Mouse (Mus musculus): ENCODE data around the gene Prss8. TPM values are rescaled to one million over a fixed set of nuclear protein-coding genes. Genes with fewer than 3 reads are reported as not detected.
A peak's percentile ranks its signal among the peaks of the same experiment; 100 is the strongest.

The Prss8 gene
- polyA plus RNA-seq, 1 experiment = 0.26 TPM

DNA sequence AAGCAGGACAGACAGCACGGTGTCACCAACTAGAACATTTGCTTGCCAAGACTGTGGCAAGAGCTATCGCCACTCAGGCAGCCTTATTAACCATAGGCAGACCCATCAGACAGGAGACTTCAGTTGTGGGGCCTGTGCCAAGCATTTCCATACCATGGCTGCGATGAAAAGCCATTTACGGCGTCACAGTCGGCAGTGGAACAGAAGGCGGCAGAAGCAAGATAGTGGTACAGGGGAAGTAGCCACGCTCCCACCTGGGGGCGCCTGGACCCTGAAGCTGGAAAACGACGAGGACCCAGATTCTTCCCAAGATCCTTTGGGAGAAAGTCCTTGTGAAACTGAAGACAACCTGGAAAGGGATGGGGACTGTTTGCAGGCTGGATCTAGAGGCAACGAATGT, 49.5 kb downstream of the Prss8 start:
- Histone ChIP-seq H3K4me1 (ENCODE audit: control insufficient read depth, insufficient read depth, low read length) (no peaks in the 10 kb centered on the region; the same call in none of the 2 replicates), H3K36me3 (ENCODE audit: control insufficient read depth, insufficient read depth, low read length) (peaks cover 10% of the 10 kb centered on the region), H3K4me3 (ENCODE audit: control insufficient read depth, low read depth, low read length) (no peak overlapping the region), H3K27me3 (ENCODE audit: control insufficient read depth, insufficient read depth, low read length) (no peaks in the 10 kb centered on the region), H3K27ac (ENCODE audit: control insufficient read depth, insufficient read depth, low read depth, low read length) (no peak overlapping the region)
- TF ChIP-seq POLR2A (IDR thresholded peaks at IDR 0.05; ENCODE audit: control insufficient read depth, low read depth, low read length) (no peak), CTCF (IDR thresholded peaks at IDR 0.05; ENCODE audit: control insufficient read depth, insufficient read depth, insufficient replicate concordance, low read depth, low read length) (no peak)

DNA sequence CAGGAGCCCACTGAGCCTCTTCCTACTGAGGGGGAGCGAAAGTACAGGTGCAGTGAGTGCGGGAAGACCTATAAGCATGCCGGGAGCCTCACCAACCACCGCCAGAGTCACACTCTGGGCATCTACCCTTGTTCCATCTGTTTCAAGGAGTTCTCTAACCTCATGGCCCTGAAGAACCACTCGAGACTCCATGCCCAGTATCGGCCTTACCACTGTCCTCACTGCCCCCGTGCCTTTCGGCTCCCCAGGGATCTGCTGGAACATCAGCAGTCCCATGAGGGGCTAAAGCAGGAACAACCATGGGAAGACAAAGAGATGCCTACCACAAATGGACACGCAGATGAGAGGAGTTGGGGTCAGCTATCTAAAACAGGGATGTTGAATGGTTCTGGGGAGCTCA, 50.6 kb downstream of the Prss8 start:
- TF ChIP-seq POLR2A (IDR thresholded peaks at IDR 0.05; ENCODE audit: control insufficient read depth, low read depth, low read length) = 0 out of 2 replicates have a peak, but pooled peaks have one; percentile 8
- TF ChIP-seq CTCF (IDR thresholded peaks at IDR 0.05; ENCODE audit: control insufficient read depth, insufficient read depth, insufficient replicate concordance, low read depth, low read length) = no peak
- Histone ChIP-seq H3K4me3 (ENCODE audit: control insufficient read depth, low read depth, low read length) (no peak overlapping the region), H3K36me3 (ENCODE audit: control insufficient read depth, insufficient read depth, low read length) (peaks cover 10% of the 10 kb centered on the region), H3K27me3 (ENCODE audit: control insufficient read depth, insufficient read depth, low read length) (no peaks in the 10 kb centered on the region), H3K4me1 (ENCODE audit: control insufficient read depth, insufficient read depth, low read length) (peaks cover 6% of the 10 kb centered on the region), H3K27ac (ENCODE audit: control insufficient read depth, insufficient read depth, low read depth, low read length) (no peak overlapping the region)

- no peak for TF ChIP-seq CTCF (IDR thresholded peaks at IDR 0.05; ENCODE audit: control insufficient read depth, insufficient read depth, insufficient replicate concordance, low read depth, low read length)
- TF ChIP-seq POLR2A (IDR thresholded peaks at IDR 0.05; ENCODE audit: control insufficient read depth, low read depth, low read length) = peak; percentile 66
- Histone ChIP-seq H3K36me3 (ENCODE audit: control insufficient read depth, insufficient read depth, low read length) (peaks cover 4% of the 10 kb centered on the region), H3K27ac (ENCODE audit: control insufficient read depth, insufficient read depth, low read depth, low read length) (peak within 1 kb of the TSS; percentile 99), H3K4me3 (ENCODE audit: control insufficient read depth, low read depth, low read length) (peak within 1 kb of the TSS; percentile 100), H3K27me3 (ENCODE audit: control insufficient read depth, insufficient read depth, low read length) (no peaks in the 10 kb centered on the region), H3K4me1 (ENCODE audit: control insufficient read depth, insufficient read depth, low read length) (peaks cover 6% of the 10 kb centered on the region)
These were observed 53.2 kb downstream of the Prss8 start, which contains the start of gene Zfp668 for GRCm38 (mm10) chr7:127876467-127877348. Gene Zfp668 (minus strand): TSS chr7:127876828.

DNA sequence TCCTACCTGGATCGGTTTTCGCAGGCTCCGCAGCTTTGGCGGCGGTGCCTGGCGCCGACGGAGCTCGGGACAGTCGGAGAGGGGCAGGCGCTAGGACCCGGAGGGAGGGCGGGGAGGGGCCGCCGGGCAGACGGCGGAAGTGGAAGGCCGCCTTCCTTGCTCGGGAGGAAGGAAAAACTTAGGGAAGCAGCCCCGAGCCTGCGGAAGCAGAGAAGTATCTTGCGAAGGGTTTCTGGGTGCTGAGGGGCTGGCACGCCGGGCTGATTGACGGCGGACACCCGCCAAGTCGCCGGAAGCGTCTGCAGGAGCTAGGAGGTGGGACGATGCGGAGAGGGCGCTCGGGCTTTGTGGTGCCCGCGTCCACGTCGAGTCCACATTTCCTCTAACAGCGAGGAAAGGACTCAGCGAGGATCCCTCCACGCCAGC, 53.9 kb downstream of the Prss8 start, which contains the start of gene Zfp646:
Gene Zfp646, plus strand, starts transcription at position 181 of the 426 bp plus-strand sequence.
- H3K4me3 ChIP-seq (ENCODE audit: control insufficient read depth, low read depth, low read length) = peak within 1 kb of the TSS; percentile 100
- peak within 1 kb of the TSS; percentile 99 for H3K27ac ChIP-seq (ENCODE audit: control insufficient read depth, insufficient read depth, low read depth, low read length)
- peaks cover 6% of the 10 kb centered on the region for H3K4me1 ChIP-seq (ENCODE audit: control insufficient read depth, insufficient read depth, low read length)
- H3K36me3 ChIP-seq (ENCODE audit: control insufficient read depth, insufficient read depth, low read length) = peaks cover 3% of the 10 kb centered on the region
- TF ChIP-seq CTCF (IDR thresholded peaks at IDR 0.05; ENCODE audit: control insufficient read depth, insufficient read depth, insufficient replicate concordance, low read depth, low read length) (no peak), POLR2A (IDR thresholded peaks at IDR 0.05; ENCODE audit: control insufficient read depth, low read depth, low read length) (no peak)
- H3K27me3 ChIP-seq (ENCODE audit: control insufficient read depth, insufficient read depth, low read length) = no peaks in the 10 kb centered on the region

Other genes with a start within 250 kb of the Prss8 start
- 69.0 and 79.6 TPM in 2 replicates for gene Bcl7c, start 221.2 kb downstream of the Prss8 start, polyA plus RNA-seq (2012; rRNA removed)
- 4.7 and 5.1 TPM in 2 replicates for gene Ctf1, start 217.4 kb downstream of the Prss8 start, polyA plus RNA-seq (2012; rRNA removed)
- 0.07 TPM in 1 of 2 replicates, not detected in the other for gene Ctf2, start 197.9 kb downstream of the Prss8 start, polyA plus RNA-seq (2012; rRNA removed)
- gene Fbxl19, start 185.6 kb downstream of the Prss8 start, polyA plus RNA-seq (2012; rRNA removed) = 36.9 and 37.2 TPM in 2 replicates
- 13.8 and 13.9 TPM in 2 replicates for gene Orai3, start 160.3 kb downstream of the Prss8 start, polyA plus RNA-seq (2012; rRNA removed)
- gene Setd1a, start 153.4 kb downstream of the Prss8 start, polyA plus RNA-seq (2012; rRNA removed) = 15.9 and 18.2 TPM in 2 replicates
- not detected in 2 replicates for gene Gm49388, start 144.5 kb downstream of the Prss8 start, polyA plus RNA-seq (2012; rRNA removed)
- 6.1 and 7.1 TPM in 2 replicates for gene Hsd3b7, start 129.5 kb downstream of the Prss8 start, polyA plus RNA-seq (2012; rRNA removed)
- gene Stx4a, start 105.8 kb downstream of the Prss8 start, polyA plus RNA-seq (2012; rRNA removed) = 18.3 and 19.4 TPM in 2 replicates
- 2.2 and 2.4 TPM in 2 replicates for gene Stx1b, start 105.6 kb downstream of the Prss8 start, polyA plus RNA-seq (2012; rRNA removed)
- gene Zfp646, start 53.9 kb downstream of the Prss8 start, polyA plus RNA-seq (2012; rRNA removed) = 57.9 and 60.3 TPM in 2 replicates
- 3.2 TPM in 2 replicates for gene Zfp668, start 53.3 kb downstream of the Prss8 start, polyA plus RNA-seq (2012; rRNA removed)
- gene Prss53, start 39.1 kb downstream of the Prss8 start, polyA plus RNA-seq (2012; rRNA removed) = 0.76 and 0.88 TPM in 2 replicates
- not detected in 2 replicates for gene Gm21974, start 34.6 kb downstream of the Prss8 start, polyA plus RNA-seq (2012; rRNA removed)
- 29.3 and 39.0 TPM in 2 replicates for gene Vkorc1, start 34.5 kb downstream of the Prss8 start, polyA plus RNA-seq (2012; rRNA removed)
- 7.9 and 10.6 TPM in 2 replicates for gene Bckdk, start 26.0 kb downstream of the Prss8 start, polyA plus RNA-seq (2012; rRNA removed)
- gene Kat8, start 17.6 kb downstream of the Prss8 start, polyA plus RNA-seq (2012; rRNA removed) = 98.4 and 105 TPM in 2 replicates
- 5.9 and 6.3 TPM in 2 replicates for gene Prss36, start 16.6 kb upstream of the Prss8 start, polyA plus RNA-seq (2012; rRNA removed)
- 271 and 306 TPM in 2 replicates for gene Fus, start 37.4 kb upstream of the Prss8 start, polyA plus RNA-seq (2012; rRNA removed)
- 2.9 and 3.1 TPM in 2 replicates for gene Pycard, start 63.8 kb upstream of the Prss8 start, polyA plus RNA-seq (2012; rRNA removed)
- gene Trim72, start 73.8 kb upstream of the Prss8 start, polyA plus RNA-seq (2012; rRNA removed) = 0.25 and 0.32 TPM in 2 replicates
- gene Itgam, start 132.5 kb upstream of the Prss8 start, polyA plus RNA-seq (2012; rRNA removed) = 0.25 and 0.55 TPM in 2 replicates
- gene Gm49368, start 132.6 kb upstream of the Prss8 start, polyA plus RNA-seq (2012; rRNA removed) = not detected in 2 replicates
- 0.16 and 0.24 TPM in 2 replicates for gene Itgax, start 199.4 kb upstream of the Prss8 start, polyA plus RNA-seq (2012; rRNA removed)
- 21.1 and 21.4 TPM in 2 replicates for gene Itgad, start 224.3 kb upstream of the Prss8 start, polyA plus RNA-seq (2012; rRNA removed)